Mouse (Mus musculus): Measurements from ENCODE around the gene Rpp21. TPM values are rescaled to one million over a fixed set of nuclear protein-coding genes. Genes with fewer than 3 reads are reported as not detected.

Rpp21 gene
- 10 to 100 TPM; 39.6 to 41.1 TPM for total RNA-seq (2021)

DNA sequence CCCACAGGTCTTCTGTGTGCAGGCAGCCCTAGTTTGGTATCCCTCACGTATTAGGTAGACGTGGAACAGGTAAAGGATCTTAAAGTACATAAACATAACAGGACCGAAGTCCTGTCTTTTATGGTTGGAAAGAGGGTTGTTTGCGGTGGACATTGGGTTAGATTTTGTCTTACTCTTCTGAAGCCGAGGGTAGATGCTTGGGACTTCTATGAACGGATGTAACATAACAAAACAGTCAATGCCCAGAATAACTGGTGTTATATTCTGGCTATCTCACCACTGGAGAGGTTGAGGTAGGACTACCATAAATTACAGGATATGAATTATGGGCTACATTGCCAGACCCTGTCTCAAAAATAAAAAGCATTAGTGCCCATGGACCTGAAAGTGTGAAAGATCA is at the start of gene Rpp21:
Rpp21 (minus strand) TSS at position 101 of the 400 bp plus-strand sequence.
- intact Hi-C loops (cut with DNase I) = loop anchor here (10.0 kb wide), 1 partner anchor 583 kb away; the partner anchor contains the start of gene Gtf2h4
- DNase-seq = no peak

- intact Hi-C loops (cut with DNase I) = no loop called here
- no peak for DNase-seq
These were observed 28.5 kb upstream of the Rpp21 start, which contains the start of gene H2-M10.2 for GRCm38 (mm10) chr17:36286390-36286789. Gene H2-M10.2, minus strand, starts transcription at chr17:36286490.

- intact Hi-C loops (cut with DNase I) = no loop called here
- no peak for DNase-seq
These were observed 23.8 kb upstream of the Rpp21 start for GRCm38 (mm10) chr17:36281521-36282245.

DNA sequence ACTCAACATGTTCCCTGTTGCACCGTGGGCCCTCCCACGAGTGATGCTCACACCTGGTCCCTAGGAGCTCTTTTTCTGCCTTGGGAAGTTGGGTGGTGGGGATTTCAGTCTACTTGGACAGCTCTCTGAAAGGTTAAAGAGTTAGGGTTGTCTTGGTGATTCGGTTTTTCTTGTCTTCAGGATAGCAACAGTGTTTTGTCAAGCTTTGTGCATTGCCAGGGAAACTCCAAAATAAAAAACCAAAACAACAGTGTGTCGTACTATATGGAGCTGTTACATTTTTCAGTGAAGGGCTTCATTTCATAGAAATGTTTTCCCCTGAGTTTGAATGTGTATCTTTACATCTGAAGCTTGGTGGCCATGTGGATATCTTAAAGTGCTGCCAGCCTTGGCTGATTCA is 16.9 kb upstream of the Rpp21 start:
- intact Hi-C loops (cut with DNase I) = loop anchor here (10.0 kb wide), 1 partner anchor 670 kb away; the partner anchor contains the start of gene Rnf39

GRCm38 (mm10) chr17:36273796-36274195 is 15.9 kb upstream of the Rpp21 start:
- intact Hi-C loops (cut with DNase I) = loop anchor here (10.0 kb wide), 1 partner anchor 671 kb away; the partner anchor contains the start of gene Rnf39

More for the DNA sequence above, 16.9 kb upstream of the Rpp21 start:
- DNase-seq = no peak

GRCm38 (mm10) chr17:36272643-36273366 is 14.9 kb upstream of the Rpp21 start:
- DNase-seq = no peak
- intact Hi-C loops (cut with DNase I) = loop anchor here (10.0 kb wide), 1 partner anchor 672 kb away; the partner anchor contains the start of gene Rnf39

More at GRCm38 (mm10) chr17:36273796-36274195, 15.9 kb upstream of the Rpp21 start:
- DNase-seq = no peak

- peak in 1 of 2 experiments; percentile 98 for DNase-seq
- intact Hi-C loops (cut with DNase I) = loop anchor here (10.0 kb wide), 1 partner anchor 673 kb away; the partner anchor contains the start of gene Rnf39
These were observed 13.9 kb upstream of the Rpp21 start, which contains the start of gene Trim39 for GRCm38 (mm10) chr17:36271586-36272256. Gene Trim39, minus strand, starts transcription at chr17:36272247.

- peak; percentile 86 to 98 for DNase-seq
- intact Hi-C loops (cut with DNase I) = loop anchor here (10.0 kb wide), 1 partner anchor 674 kb away; the partner anchor contains the start of gene Rnf39
These were observed 13.2 kb upstream of the Rpp21 start for GRCm38 (mm10) chr17:36270956-36271585.

- intact Hi-C loops (cut with DNase I) = no loop called here
- no peak for DNase-seq
These were observed 8.0 kb upstream of the Rpp21 start for GRCm38 (mm10) chr17:36265834-36266233.

DNA sequence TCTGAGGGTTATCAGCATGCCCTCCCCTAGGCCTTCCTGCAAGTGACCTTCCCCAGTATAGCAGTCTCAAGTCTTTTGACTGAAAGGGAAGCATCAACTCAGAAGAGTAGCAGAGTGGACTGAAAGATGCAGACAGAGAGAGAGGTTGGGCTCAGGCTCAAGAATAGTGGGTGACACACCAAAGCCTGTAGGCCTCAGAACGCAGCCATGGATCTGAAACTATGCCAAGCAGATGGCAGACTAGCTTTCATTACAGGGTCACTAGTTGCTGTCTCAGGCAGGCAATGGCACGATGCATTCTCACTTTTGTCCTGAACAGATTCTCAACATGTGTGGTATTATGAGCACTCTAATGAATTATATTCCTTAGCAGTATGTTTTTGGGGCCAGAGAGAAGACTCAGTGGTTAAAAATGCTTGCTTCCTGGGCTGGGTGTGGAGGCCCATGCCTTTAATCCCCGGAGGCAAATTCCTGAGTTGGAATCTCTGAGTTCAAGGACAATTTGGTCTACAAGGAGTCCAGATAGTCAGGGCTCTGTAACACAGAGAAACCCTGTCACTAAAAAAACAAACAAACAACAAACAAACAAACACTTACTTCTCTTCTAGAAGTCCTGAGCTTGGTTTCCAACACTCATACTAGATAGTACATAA is 6.5 kb upstream of the Rpp21 start:
- intact Hi-C loops (cut with DNase I) = no loop called here
- DNase-seq = no peak

DNA sequence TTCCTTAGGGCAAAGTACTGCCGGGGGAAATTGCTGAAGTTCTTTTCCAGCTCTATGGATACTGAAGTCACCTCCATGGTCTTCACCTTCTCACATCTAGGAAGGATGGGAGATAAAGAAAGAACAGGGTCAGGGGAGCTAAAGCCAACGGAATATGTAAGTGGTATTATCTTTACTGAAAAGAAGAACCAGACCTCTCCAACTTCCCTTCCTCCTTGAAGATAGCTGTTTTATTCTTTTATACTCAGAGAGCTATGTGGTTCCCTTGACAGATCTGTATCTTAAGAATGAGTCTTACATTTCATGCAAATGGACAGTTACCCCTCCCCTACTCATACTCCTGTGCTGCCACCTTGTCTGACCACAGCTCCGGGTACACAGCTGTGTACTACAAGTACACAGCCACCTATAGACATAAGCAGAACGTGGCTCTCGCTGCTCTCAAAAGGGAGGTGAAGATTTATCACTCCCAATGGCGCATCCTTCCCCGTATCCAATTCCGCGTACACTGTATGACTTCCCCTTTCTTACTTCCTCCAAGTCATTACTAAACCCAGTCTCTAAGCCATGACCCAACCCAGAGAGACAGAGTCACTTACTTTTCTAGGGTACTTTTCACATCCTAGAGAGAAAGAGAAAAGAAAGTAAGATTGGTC is 3.8 kb upstream of the Rpp21 start:
- intact Hi-C loops (cut with DNase I) = no loop called here
- no peak for DNase-seq

- intact Hi-C loops (cut with DNase I) = loop anchor here (10.0 kb wide), 1 partner anchor 583 kb away; the partner anchor contains the start of gene Gtf2h4
- DNase-seq = peak; percentile 78 to 84
These were observed 475 bp downstream of the Rpp21 start for GRCm38 (mm10) chr17:36257241-36257947.

DNA sequence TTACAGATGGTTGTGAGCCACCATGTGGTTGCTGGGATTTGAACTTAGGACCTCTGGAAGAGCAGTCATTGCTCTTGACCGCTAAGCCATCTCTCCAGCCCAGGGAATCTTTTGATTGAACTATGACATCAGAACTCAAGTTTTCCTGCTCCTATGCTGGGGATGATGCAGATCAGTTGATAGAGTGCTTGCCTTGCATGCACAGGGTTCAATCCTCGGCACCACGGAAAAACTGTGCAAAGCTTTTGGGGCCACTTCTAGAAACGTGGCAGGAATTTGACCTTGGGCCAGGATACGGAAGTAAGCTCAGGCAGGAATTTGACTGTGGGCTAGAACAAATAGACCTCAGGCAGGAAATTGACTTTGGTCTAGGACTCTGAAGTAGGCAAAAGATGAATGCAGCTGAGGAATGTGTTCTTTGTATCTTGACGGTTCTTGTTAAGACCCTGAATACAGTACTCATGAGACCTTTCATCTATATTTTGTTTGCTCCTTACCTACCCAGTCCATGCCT is 4.7 kb downstream of the Rpp21 start:
- no peak for DNase-seq
- intact Hi-C loops (cut with DNase I) = loop anchor here (10.0 kb wide), 1 partner anchor 578 kb away; the partner anchor contains the start of gene Gtf2h4

- intact Hi-C loops (cut with DNase I) = loop anchor here (10.0 kb wide), 1 partner anchor 578 kb away; the partner anchor contains the start of gene Gtf2h4
- peak in 1 of 2 experiments; percentile 23 for DNase-seq
These were observed 5.5 kb downstream of the Rpp21 start for GRCm38 (mm10) chr17:36252250-36252876.

GRCm38 (mm10) chr17:36248886-36249285 is 9.0 kb downstream of the Rpp21 start:
- intact Hi-C loops (cut with DNase I) = loop anchor here (10.0 kb wide), 1 partner anchor 166 kb away; no protein-coding TSS in a partner anchor
- DNase-seq = no peak

DNA sequence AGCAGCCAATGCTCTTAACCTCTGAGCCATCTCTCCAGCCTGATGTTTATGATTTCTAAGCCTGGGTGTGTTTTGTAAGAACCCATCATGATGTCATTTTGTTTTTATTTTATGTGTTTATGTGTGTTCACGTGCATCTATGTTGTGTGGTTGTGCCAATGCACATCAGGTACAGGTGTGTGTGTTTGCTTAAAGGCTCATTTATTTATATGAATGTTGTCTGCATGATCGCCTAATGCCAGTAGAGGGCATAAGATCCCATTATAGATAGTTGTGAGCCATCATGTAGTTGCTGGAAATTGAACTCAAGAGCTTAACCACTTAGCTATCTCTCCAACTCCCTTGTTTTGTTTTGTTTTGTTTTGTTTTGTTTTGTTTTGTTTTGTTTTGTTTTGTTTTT is 12.1 kb downstream of the Rpp21 start:
- DNase-seq = no peak
- intact Hi-C loops (cut with DNase I) = loop anchor here (10.0 kb wide), 1 partner anchor 169 kb away; no protein-coding TSS in a partner anchor

GRCm38 (mm10) chr17:36244031-36244430 is 13.8 kb downstream of the Rpp21 start:
- intact Hi-C loops (cut with DNase I) = loop anchor here (10.0 kb wide), 1 partner anchor 171 kb away; no protein-coding TSS in a partner anchor

More at GRCm38 (mm10) chr17:36244031-36244430, 13.8 kb downstream of the Rpp21 start:
- no peak for DNase-seq
